Mouse (Mus musculus) small intestine, adult 2 months (tissue): Measurements from ENCODE around the gene 1110051M20Rik. TPM values are rescaled to one million over a fixed set of nuclear protein-coding genes. Genes with fewer than 3 reads are reported as not detected.

Experiments used
- H3K27ac ChIP-seq: fragments of 200-500 bp; 2 replicates; pipeline ENCODE4 v1.5.1; 2012; ENCODE audit warnings: low read depth, low read length, control low read depth, inconsistent platforms; ENCODE audit not compliant: insufficient read depth
- H3K27me3 ChIP-seq: fragments of 200-500 bp; 2 replicates; pipeline ENCODE4 v1.6.1; 2012; ENCODE audit warnings: mild to moderate bottlenecking, moderate library complexity, low read length, inconsistent platforms; ENCODE audit not compliant: control insufficient read depth, insufficient read depth
- H3K36me3 ChIP-seq: fragments of 200-500 bp; 2 replicates; pipeline ENCODE4 v1.6.1; 2012; ENCODE audit warnings: mild to moderate bottlenecking, low read length, control low read depth, inconsistent platforms; ENCODE audit not compliant: control insufficient read depth, insufficient read depth
- H3K4me1 ChIP-seq: fragments of 200-500 bp; 2 replicates; pipeline ENCODE4 v1.6.1; 2012; ENCODE audit warnings: low read length, inconsistent platforms, mixed read lengths; ENCODE audit not compliant: control insufficient read depth, insufficient read depth, insufficient read length
- H3K4me3 ChIP-seq: fragments of 200-500 bp; 2 replicates; pipeline ENCODE4 v1.5.1; 2012; ENCODE audit warnings: low read depth, mild to moderate bottlenecking, control low read depth, inconsistent platforms, low read length, moderate library complexity
- CTCF ChIP-seq: fragments of 200-500 bp; IDR thresholded peaks from 2 replicates; pipeline ENCODE4 v1.5.1; 2012; ENCODE audit warnings: low read depth, mild to moderate bottlenecking, control low read depth, inconsistent platforms, low read length, moderate library complexity, mixed read lengths; ENCODE audit not compliant: insufficient replicate concordance, insufficient read length; ENCODE audit errors: extremely low read depth
- POLR2A ChIP-seq: fragments of 200-500 bp; IDR thresholded peaks from 2 replicates; pipeline ENCODE4 v1.6.1; 2012; ENCODE audit warnings: low read depth, mild to moderate bottlenecking, control low read depth, inconsistent platforms, low read length, moderate library complexity
- WGBS: fragments of 180-500 bp; shearing (Covaris S2); methylation state at CpG from one replicate; pipeline ENCODE4 v1.1.7; 2018; 5-methylcytosine and 5-hydroxymethylcytosine counted together
- polyA plus RNA-seq: library from polyadenylated mRNA; depleted of rRNA; stranded (reverse); fragments of >200 nt; gene quantifications from 2 replicates; pipeline ENCODE4 v1.2.3, GENCODE M21; 2012

The 1110051M20Rik gene
- polyA plus RNA-seq, 1 experiment, result 3.9 TPM

- TF ChIP-seq CTCF, result no peak
- no peak for TF ChIP-seq POLR2A
- Histone ChIP-seq H3K4me1 (peaks cover 8% of the 10 kb centered on the region), H3K27ac (peak overlapping the region; percentile 72), H3K4me3 (peak overlapping the region; percentile 43), H3K27me3 (no peaks in the 10 kb centered on the region), H3K36me3 (no peaks in the 10 kb centered on the region)
- WGBS, result 13% methylated on average over 8 of the region's 8 CpGs
These were observed 8.2 kb upstream of the 1110051M20Rik start for GRCm38 (mm10) chr2:91452658-91453057.

- Histone ChIP-seq H3K27me3 (no peaks in the 10 kb centered on the region), H3K4me1 (peaks cover 8% of the 10 kb centered on the region), H3K4me3 (no peak overlapping the region), H3K36me3 (no peaks in the 10 kb centered on the region), H3K27ac (peak overlapping the region; percentile 69)
- WGBS, result 15% methylated on average over 9 of the region's 9 CpGs
- no peak for TF ChIP-seq POLR2A
- no peak for TF ChIP-seq CTCF
These were observed 5.8 kb upstream of the 1110051M20Rik start for GRCm38 (mm10) chr2:91450316-91450715.

DNA sequence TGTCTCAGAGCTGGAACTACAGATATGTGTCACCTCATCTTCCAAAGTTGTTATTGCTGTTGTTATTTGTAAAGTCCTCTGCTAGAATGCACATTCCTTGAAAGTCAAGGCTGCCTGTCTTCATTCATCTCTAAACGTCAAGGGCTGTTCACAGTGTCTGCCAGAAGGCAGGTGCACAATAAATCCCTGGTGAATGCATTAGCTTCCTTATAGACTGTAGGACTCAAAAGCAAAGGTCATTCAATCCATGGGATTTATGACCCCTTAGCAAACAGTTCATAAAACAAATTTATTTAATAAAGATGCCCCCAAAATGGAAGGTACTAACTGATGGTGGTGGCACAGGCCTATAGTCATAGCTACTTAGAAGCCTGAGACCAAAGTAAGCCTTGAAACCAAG is 5.2 kb upstream of the 1110051M20Rik start:
- WGBS, result 21% methylated on average over 1 of the region's 1 CpGs
- H3K27me3 ChIP-seq, result no peaks in the 10 kb centered on the region
- no peak overlapping the region for H3K4me3 ChIP-seq
- no peak for TF ChIP-seq CTCF
- TF ChIP-seq POLR2A, result no peak
- peak overlapping the region; percentile 32; the same call in 1 of the 2 replicates for H3K27ac ChIP-seq
- H3K36me3 ChIP-seq, result no peaks in the 10 kb centered on the region
- H3K4me1 ChIP-seq, result peaks cover 8% of the 10 kb centered on the region

DNA sequence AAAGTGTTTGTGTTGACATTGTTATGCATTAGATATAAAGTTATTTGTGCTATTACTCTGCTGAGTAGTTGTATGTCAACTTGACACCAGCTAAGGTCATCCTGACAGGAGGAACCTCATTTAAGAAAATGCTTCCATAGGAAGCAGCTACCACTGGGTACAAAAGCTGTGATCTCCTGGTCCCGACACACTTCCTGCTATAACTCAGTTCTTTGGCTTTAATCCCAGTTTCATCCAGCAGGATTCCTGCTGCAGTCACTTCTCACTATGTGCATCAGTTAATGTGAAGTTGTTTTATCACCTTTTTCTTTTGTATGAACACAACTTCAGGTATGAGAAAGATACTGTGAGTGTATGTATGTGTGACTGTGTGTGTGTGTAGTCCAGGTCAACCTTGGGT is 2.3 kb downstream of the 1110051M20Rik start:
- H3K27ac ChIP-seq, result no peak overlapping the region
- peaks cover 7% of the 10 kb centered on the region; the same call in 1 of the 2 replicates for H3K4me1 ChIP-seq
- H3K36me3 ChIP-seq, result no peaks in the 10 kb centered on the region
- H3K27me3 ChIP-seq, result no peaks in the 10 kb centered on the region
- H3K4me3 ChIP-seq, result no peak overlapping the region
- TF ChIP-seq POLR2A (no peak), CTCF (no peak)
- 16% methylated on average over 1 of the region's 1 CpGs for WGBS

GRCm38 (mm10) chr2:91441715-91442114 is 2.8 kb downstream of the 1110051M20Rik start:
- TF ChIP-seq POLR2A (no peak), CTCF (no peak)
- Histone ChIP-seq H3K36me3 (no peaks in the 10 kb centered on the region), H3K27ac (no peak overlapping the region), H3K4me1 (peaks cover 7% of the 10 kb centered on the region; the same call in 1 of the 2 replicates), H3K27me3 (no peaks in the 10 kb centered on the region), H3K4me3 (no peak overlapping the region)
- 12% methylated on average over 2 of the region's 2 CpGs for WGBS

GRCm38 (mm10) chr2:91440686-91441085 is 3.8 kb downstream of the 1110051M20Rik start:
- Histone ChIP-seq H3K27ac (no peak overlapping the region), H3K4me1 (peaks cover 7% of the 10 kb centered on the region; the same call in 1 of the 2 replicates), H3K4me3 (no peak overlapping the region), H3K27me3 (no peaks in the 10 kb centered on the region), H3K36me3 (no peaks in the 10 kb centered on the region)
- 53% methylated on average over 5 of the region's 5 CpGs for WGBS
- no peak for TF ChIP-seq POLR2A
- no peak for TF ChIP-seq CTCF

DNA sequence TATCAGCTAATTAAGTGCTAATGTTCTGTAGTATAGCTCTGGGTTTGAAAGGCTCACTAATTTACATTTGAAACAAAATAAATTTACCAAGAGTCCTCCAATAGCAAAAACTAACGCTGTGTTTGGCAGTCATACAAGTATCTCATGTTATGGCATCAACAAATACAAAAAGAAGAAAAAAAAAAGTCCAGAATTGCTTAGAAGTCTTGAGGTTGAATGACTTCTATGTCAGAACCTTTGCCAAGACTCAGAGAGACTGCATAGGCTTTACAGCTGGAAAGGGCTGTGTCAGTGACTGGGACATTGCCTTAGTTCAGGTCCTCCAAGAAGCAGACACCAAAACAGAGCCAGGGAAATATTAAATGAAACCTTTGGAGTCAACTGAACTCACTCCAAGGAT is 4.6 kb downstream of the 1110051M20Rik start:
- TF ChIP-seq CTCF, result no peak
- 79% methylated on average over 1 of the region's 1 CpGs for WGBS

GRCm38 (mm10) chr2:91439271-91439670 is 5.2 kb downstream of the 1110051M20Rik start:
- Histone ChIP-seq H3K4me3 (no peak overlapping the region), H3K27me3 (no peaks in the 10 kb centered on the region), H3K27ac (no peak overlapping the region), H3K4me1 (peaks cover 7% of the 10 kb centered on the region; the same call in 1 of the 2 replicates), H3K36me3 (no peaks in the 10 kb centered on the region)
- WGBS, result 90% methylated on average over 10 of the region's 10 CpGs
- no peak for TF ChIP-seq CTCF
- TF ChIP-seq POLR2A, result no peak

More for the DNA sequence above, 4.6 kb downstream of the 1110051M20Rik start:
- H3K36me3 ChIP-seq, result no peaks in the 10 kb centered on the region
- H3K27ac ChIP-seq, result no peak overlapping the region
- no peaks in the 10 kb centered on the region for H3K27me3 ChIP-seq
- peaks cover 7% of the 10 kb centered on the region; the same call in 1 of the 2 replicates for H3K4me1 ChIP-seq
- H3K4me3 ChIP-seq, result no peak overlapping the region
